Mouse (Mus musculus) left cerebral cortex, adult 2 months (tissue): ENCODE data around the gene Hcrtr1. TPM values are rescaled to one million over a fixed set of nuclear protein-coding genes. Genes with fewer than 3 reads are reported as not detected.

Experiments used
- DNase-seq, 2 experiments: peaks; one replicate each; pipeline ENCODE4 v3.0.0; 2021 to 2022; ENCODE audit warnings: low spot score in 2 of 2, mixed read lengths in 1 of 2; ENCODE audit errors: extremely low spot score in 1 of 2
- H3K27ac ChIP-seq: fragments of 200-600 bp; 2 replicates; pipeline ENCODE4 v1.8.1; 2022
- H3K4me3 ChIP-seq: fragments of 200-600 bp; 2 replicates; pipeline ENCODE4 v1.8.1; 2022
- CTCF ChIP-seq: fragments of 200-600 bp; IDR thresholded peaks from 2 replicates; pipeline ENCODE4 v1.8.1; 2022; ENCODE audit warnings: antibody characterized with exemption, mild to moderate bottlenecking, moderate library complexity
- intact Hi-C: fragments of 180-260 bp; cut with DNase I; formaldehyde crosslinking; loops from one replicate; pipeline ENCODE4 v1.15.1; 2025
- total RNA-seq, 2 experiments: library from RNA; stranded (reverse); gene quantifications; 2 replicates each; pipeline ENCODE4 v1.2.3; 2021

The Hcrtr1 gene
- total RNA-seq, 2 experiments from 2014 or later = 1.7 to 2.1 TPM

DNA sequence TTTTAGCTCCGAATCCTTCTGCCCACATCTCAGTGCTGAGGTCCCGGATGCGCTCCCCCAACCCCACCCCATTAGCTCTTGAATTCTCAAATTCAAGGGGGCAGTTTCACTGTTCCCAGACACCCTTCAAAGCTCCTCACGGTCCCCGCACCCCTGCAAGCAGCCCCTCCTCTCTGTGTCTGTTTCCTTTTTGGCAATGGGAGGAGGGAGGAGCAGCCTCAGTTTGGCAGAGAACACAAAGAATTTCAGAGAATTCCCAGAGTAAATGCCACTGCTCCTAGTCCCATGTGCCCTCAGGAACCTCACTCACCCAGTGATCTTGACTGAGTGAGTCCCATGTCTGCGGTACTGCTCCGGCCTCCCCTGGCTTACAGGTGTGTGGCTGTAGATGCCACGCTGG, 27.4 kb upstream of the Hcrtr1 start:
- H3K27ac ChIP-seq = no peak overlapping the region
- no peak for DNase-seq
- TF ChIP-seq CTCF = no peak
- H3K4me3 ChIP-seq = no peak overlapping the region
- intact Hi-C loops = no loop called here

DNA sequence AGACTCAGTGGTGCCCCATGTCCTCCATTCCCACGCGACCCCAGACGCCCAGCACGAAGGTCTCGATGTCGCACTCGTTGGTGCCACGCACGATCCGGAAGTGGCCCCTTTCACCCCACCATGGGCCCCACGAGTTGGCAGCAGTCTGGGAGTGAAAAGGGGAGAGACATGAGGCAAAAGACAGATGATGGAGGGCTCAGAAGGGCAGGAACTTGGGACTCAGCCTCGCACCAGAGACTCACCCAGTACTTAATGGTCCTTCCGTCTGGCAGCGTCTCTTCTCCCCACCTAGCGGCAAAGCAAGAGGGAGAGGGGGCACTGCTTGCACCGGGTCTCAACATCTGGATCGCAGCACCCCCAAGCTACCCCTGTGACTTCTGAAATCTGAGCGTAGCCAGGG, 26.9 kb upstream of the Hcrtr1 start:
- DNase-seq = no peak
- H3K4me3 ChIP-seq = no peak overlapping the region
- intact Hi-C loops = no loop called here
- no peak overlapping the region for H3K27ac ChIP-seq
- no peak for TF ChIP-seq CTCF

DNA sequence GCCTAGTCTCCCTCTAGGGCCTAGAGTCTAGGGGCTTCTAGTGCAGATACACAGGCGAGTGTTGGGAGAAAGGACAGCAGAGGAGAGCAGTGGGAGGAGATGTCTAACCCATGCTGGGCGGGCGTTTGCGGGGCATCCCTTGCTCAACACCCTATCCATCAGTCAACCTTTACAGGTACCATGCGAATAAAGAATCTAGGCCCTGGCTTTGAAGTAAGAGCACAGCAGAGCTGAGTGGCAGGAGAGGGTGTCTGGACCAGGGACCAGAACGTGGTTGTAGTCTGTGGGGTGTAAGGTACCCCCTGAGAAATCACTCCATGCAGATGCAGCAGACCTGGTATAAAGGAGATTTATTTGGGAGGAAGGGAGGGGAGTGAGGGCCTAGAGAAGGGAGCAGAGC, 25.0 kb upstream of the Hcrtr1 start:
- H3K27ac ChIP-seq = no peak overlapping the region
- no peak for DNase-seq
- TF ChIP-seq CTCF = no peak
- intact Hi-C loops = no loop called here
- H3K4me3 ChIP-seq = no peak overlapping the region

GRCm38 (mm10) chr4:130163391-130163861, 24.3 kb upstream of the Hcrtr1 start:
- DNase-seq = no peak

GRCm38 (mm10) chr4:130161349-130161748, 22.2 kb upstream of the Hcrtr1 start:
- DNase-seq = no peak
- TF ChIP-seq CTCF = no peak
- no peak overlapping the region for H3K27ac ChIP-seq
- no peak overlapping the region for H3K4me3 ChIP-seq
- intact Hi-C loops = no loop called here

More at GRCm38 (mm10) chr4:130163391-130163861, 24.3 kb upstream of the Hcrtr1 start:
- TF ChIP-seq CTCF = no peak
- intact Hi-C loops = no loop called here
- peak overlapping the region; percentile 48; the same call in 1 of the 2 replicates for H3K27ac ChIP-seq
- H3K4me3 ChIP-seq = peak overlapping the region; percentile 9; the same call in 1 of the 2 replicates

DNA sequence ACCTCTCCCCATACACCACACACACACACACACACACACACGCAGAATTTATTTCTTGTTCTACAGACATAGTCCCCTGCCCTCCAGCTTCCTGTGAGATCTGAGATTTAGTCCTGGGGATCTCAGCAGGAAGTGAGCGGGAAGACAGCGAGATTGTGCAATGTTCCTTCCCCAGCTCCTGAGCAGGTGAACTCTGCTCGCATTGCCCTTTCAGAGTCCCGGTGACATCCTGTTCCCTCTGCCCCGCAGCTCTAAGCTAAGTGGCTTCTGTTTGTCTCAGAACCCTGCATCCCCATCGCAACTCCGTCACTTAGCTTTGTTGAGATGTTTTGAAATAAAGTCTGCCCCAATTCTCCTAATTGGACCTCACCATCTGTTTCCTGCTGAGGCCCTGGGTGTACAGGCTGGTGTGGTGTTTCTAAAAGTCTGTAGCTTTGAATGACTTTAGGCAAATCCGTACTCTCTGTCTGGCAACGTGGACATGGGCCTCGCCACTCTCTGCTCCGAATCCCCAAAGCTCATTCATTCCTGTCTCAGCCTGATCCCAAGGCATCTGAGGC, 17.7 kb upstream of the Hcrtr1 start:
- intact Hi-C loops = no loop called here

GRCm38 (mm10) chr4:130154250-130154649, 15.1 kb upstream of the Hcrtr1 start:
- no peak for DNase-seq
- Histone ChIP-seq H3K27ac (no peak overlapping the region), H3K4me3 (no peak overlapping the region)
- no peak; the same call in none of the 2 replicates for TF ChIP-seq CTCF
- intact Hi-C loops = no loop called here

More for the DNA sequence above, 17.7 kb upstream of the Hcrtr1 start:
- no peak overlapping the region for H3K27ac ChIP-seq
- H3K4me3 ChIP-seq = no peak overlapping the region
- TF ChIP-seq CTCF = no peak
- no peak for DNase-seq

DNA sequence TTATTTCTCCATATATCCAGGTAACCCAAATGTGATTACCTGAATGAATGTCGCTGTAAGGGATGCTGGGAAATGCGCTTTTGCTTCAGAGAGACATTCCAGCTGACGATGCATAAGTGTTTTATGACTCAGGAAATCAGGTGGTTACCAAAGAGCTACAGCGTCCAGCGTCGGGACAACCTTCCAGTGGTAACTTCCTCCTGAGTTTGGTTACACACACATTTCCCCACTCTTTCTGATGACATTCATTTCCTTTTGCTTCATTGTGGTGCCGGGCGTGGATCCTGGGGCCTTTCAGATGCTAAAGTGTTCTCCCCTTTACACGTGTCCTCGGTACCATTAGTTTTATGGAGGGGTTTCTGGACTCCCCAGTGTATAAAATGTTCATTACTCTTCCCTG, 9.2 kb upstream of the Hcrtr1 start:
- DNase-seq = no peak
- H3K4me3 ChIP-seq = no peak overlapping the region
- H3K27ac ChIP-seq = no peak overlapping the region
- no peak for TF ChIP-seq CTCF
- intact Hi-C loops = no loop called here

DNA sequence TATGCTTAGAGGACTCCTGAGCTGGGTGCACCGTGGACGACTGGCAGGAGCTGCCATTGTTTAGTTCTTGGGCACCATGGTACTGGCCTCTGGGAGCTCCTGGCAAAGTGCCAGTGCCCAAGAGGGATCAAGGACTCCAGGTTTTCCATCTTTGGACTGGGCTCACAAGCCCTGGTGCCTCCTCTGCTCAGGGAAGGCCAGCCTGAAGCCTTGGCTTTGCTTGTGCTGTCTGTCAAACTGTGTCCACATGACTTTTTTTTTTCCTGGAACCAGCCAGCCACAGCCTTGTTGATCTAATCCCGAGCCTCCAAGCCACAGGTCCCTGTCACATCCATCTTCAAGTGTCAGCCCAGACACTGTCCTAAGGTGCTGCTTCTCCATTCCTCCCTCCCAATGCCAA, 2.6 kb upstream of the Hcrtr1 start:
- no peak for DNase-seq
- no peak overlapping the region for H3K27ac ChIP-seq
- H3K4me3 ChIP-seq = no peak overlapping the region
- intact Hi-C loops = no loop called here
- TF ChIP-seq CTCF = no peak

DNA sequence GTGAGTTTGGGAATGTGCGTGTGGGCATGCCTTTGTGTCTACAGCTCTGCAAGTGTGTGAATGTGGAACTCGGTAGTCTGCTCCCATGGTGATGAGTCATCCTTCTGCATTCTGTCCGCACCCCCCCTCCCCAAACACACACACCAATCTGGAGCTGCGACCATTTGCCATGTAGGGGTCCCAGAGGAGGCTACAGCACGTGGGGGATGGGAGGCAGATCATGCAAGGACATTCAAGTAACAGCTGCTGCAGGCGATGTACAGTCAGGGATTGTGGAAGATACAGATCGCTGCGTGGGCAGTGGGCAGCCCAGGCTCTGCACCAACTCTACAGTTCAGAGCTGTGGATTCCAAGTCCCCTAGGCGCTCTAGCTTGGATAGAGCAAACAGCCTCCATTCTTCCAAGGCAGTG, 1.8 kb upstream of the Hcrtr1 start:
- no peak for TF ChIP-seq CTCF
- no peak overlapping the region for H3K4me3 ChIP-seq
- DNase-seq = peak; percentile 47 to 67
- intact Hi-C loops = no loop called here
- H3K27ac ChIP-seq = peak overlapping the region; percentile 29; the same call in 1 of the 2 replicates

GRCm38 (mm10) chr4:130138441-130139213, 532 bp downstream of the Hcrtr1 start:
- peak; percentile 44 to 72 for DNase-seq
- intact Hi-C loops = loop anchor here (1.0 kb wide), 1 partner anchor 51 kb away; no protein-coding TSS in a partner anchor
- Histone ChIP-seq H3K27ac (no peak overlapping the region), H3K4me3 (peak overlapping the region; percentile 52)
- peak; percentile 94 for TF ChIP-seq CTCF

- DNase-seq = no peak
- no peak for TF ChIP-seq CTCF
These were observed 5.8 kb downstream of the Hcrtr1 start for GRCm38 (mm10) chr4:130133399-130133798.

More at GRCm38 (mm10) chr4:130133399-130133798, 5.8 kb downstream of the Hcrtr1 start:
- intact Hi-C loops = no loop called here
- no peak overlapping the region for H3K27ac ChIP-seq
- H3K4me3 ChIP-seq = no peak overlapping the region
